Comparison of ENCODE assay signal across 8 mouse cellular contexts in the genomic region with DNA sequence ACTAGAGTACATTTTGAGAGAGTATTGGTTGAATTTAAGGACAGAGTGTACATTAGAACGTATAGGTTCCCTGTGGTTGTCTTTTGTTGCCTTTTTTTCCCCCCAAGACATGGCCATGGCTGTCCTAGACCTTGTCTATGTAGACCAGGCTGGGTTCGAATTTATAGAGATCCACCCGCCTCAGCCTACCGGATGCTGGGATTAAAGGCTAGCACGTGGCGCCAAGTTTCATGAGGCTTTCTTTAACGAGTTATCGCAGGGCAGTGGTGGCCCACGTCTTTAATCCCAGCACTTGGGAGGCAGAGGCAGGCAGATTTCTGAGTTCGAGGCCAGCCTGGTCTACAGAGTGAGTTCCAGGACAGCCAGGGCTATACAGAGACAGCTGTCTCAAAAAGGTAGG. TPM values are rescaled to one million over a fixed set of nuclear protein-coding genes. Genes with fewer than 3 reads are reported as not detected.
DNase-seq lines count a peak whose midpoint lies in the region; ATAC-seq and TF ChIP-seq lines count a peak whose summit lies in the region.
"Had no signal": no experiment of that assay in that cellular context is flagged by ENCODE, and none has a peak within 500 bp of the region (broad histone marks: within the 10 kb centered on the region; RNA-seq: fewer than 3 reads in every experiment).

No protein-coding gene starts in this region.

- peaks cover 13% of the 10 kb centered on the region for H3K4me1 ChIP-seq in lung, embryonic 14.5 days (ENCODE audit: insufficient read depth)
- peaks cover 45% of the 10 kb centered on the region for H3K4me1 ChIP-seq in forebrain, embryonic 10.5 days
- H3K4me1 ChIP-seq in limb, embryonic 13.5 days: peaks cover 28% of the 10 kb centered on the region
- peaks cover 6% of the 10 kb centered on the region; the same call in 1 of the 2 replicates for H3K4me1 ChIP-seq in stomach, embryonic 14.5 days (ENCODE audit: control insufficient read depth, insufficient read depth, low read length)

- no peaks in the 10 kb centered on the region for H3K9me3 ChIP-seq in lung, embryonic 14.5 days (ENCODE audit: low read depth, low read length)
- no peaks in the 10 kb centered on the region for H3K9me3 ChIP-seq in forebrain, embryonic 10.5 days
- H3K9me3 ChIP-seq in limb, embryonic 13.5 days: no peaks in the 10 kb centered on the region
- H3K9me3 ChIP-seq in stomach, embryonic 14.5 days (ENCODE audit: control insufficient read depth, low read depth, low read length): no peaks in the 10 kb centered on the region

- no peak for TF ChIP-seq CTCF in lung, embryonic 14.5 days (IDR thresholded peaks at IDR 0.05; ENCODE audit: low read depth)

- no peaks in the 10 kb centered on the region for H3K27me3 ChIP-seq in lung, embryonic 14.5 days (ENCODE audit: insufficient read depth, low read length)
- H3K27me3 ChIP-seq in forebrain, embryonic 10.5 days (ENCODE audit: poor library complexity, severe bottlenecking): peaks cover 7% of the 10 kb centered on the region
- peaks cover 6% of the 10 kb centered on the region for H3K27me3 ChIP-seq in limb, embryonic 13.5 days
- no peaks in the 10 kb centered on the region for H3K27me3 ChIP-seq in stomach, embryonic 14.5 days (ENCODE audit: control insufficient read depth, insufficient read depth, low read length)

- peak overlapping the region; percentile 88 for H3K4me2 ChIP-seq in lung, embryonic 14.5 days
- H3K4me2 ChIP-seq in limb, embryonic 13.5 days (replicated peaks): peak overlapping the region; percentile 79
- H3K4me2 ChIP-seq in stomach, embryonic 14.5 days (replicated peaks; ENCODE audit: low read depth, low read length): peak overlapping the region; percentile 60; the same call in 1 of the 2 replicates

- peak overlapping the region; percentile 88 for H3K4me3 ChIP-seq in lung, embryonic 14.5 days (ENCODE audit: low read depth, low read length)
- H3K4me3 ChIP-seq in forebrain, embryonic 10.5 days: peak overlapping the region; percentile 94
- H3K4me3 ChIP-seq in limb, embryonic 13.5 days: peak overlapping the region; percentile 95
- H3K4me3 ChIP-seq in stomach, embryonic 14.5 days (ENCODE audit: low read depth, low read length): peak overlapping the region; percentile 77; the same call in 1 of the 2 replicates

- WGBS in lung, embryonic 14.5 days: 95% methylated on average over 10 of the region's 10 CpGs
- WGBS in forebrain, embryonic 10.5 days: 93% methylated on average over 10 of the region's 10 CpGs
- 89% methylated on average over 10 of the region's 10 CpGs for WGBS in limb, embryonic 13.5 days
- 95% methylated on average over 10 of the region's 10 CpGs for WGBS in stomach, embryonic 14.5 days

- H3K9ac ChIP-seq in lung, embryonic 14.5 days: no peak overlapping the region
- no peak overlapping the region for H3K9ac ChIP-seq in limb, embryonic 13.5 days
- no peak overlapping the region for H3K9ac ChIP-seq in stomach, embryonic 14.5 days (replicated peaks; ENCODE audit: low read depth, low read length)

- DNase-seq in lung, embryonic 14.5 days: no peak
- no peak for DNase-seq in lung, postnatal 10 days
- DNase-seq in forebrain, embryonic 10.5 days (ENCODE audit: extremely low spot score, low spot score): no peak
- DNase-seq in urinary bladder, postnatal 10 days (ENCODE audit: low spot score): no peak
- no peak for DNase-seq in urinary bladder, postnatal 14 days (ENCODE audit: low spot score)
- DNase-seq: gastrocnemius, postnatal 36 days had no signal

- H3K36me3 ChIP-seq in lung, embryonic 14.5 days (ENCODE audit: insufficient read depth): no peaks in the 10 kb centered on the region
- H3K36me3 ChIP-seq in forebrain, embryonic 10.5 days (replicated peaks): peaks cover 19% of the 10 kb centered on the region
- H3K36me3 ChIP-seq in limb, embryonic 13.5 days: no peaks in the 10 kb centered on the region
- no peaks in the 10 kb centered on the region for H3K36me3 ChIP-seq in stomach, embryonic 14.5 days (ENCODE audit: control insufficient read depth, insufficient read depth, low read length)

- no peak overlapping the region for H3K27ac ChIP-seq in lung, embryonic 14.5 days (ENCODE audit: low read depth)
- no peak overlapping the region for H3K27ac ChIP-seq in forebrain, embryonic 10.5 days
- H3K27ac ChIP-seq in limb, embryonic 13.5 days: no peak overlapping the region
- no peak overlapping the region for H3K27ac ChIP-seq in stomach, embryonic 14.5 days (ENCODE audit: low read length)

- no peak for ATAC-seq in lung, embryonic 14.5 days (ENCODE audit: insufficient read depth)
- no peak for ATAC-seq in limb, embryonic 13.5 days (ENCODE audit: low FRiP score, low read depth)
- ATAC-seq in stomach, embryonic 14.5 days (ENCODE audit: insufficient number of reproducible peaks, insufficient read depth, low FRiP score, low read depth): no peak

RNA-seq across cellular contexts. Expression of a gene that starts 1.7 kb away (rescaled TPM):
- 7.6 and 8.9 TPM in 2 replicates for polyA plus RNA-seq in lung, embryonic 14.5 days (2014; fragmentation: Nextera tagmentation; extraction: Ambion mirVana)
- polyA plus RNA-seq in forebrain, embryonic 10.5 days (2016; fragmentation: Nextera tagmentation; extraction: Ambion mirVana): 11.2 and 11.3 TPM in 2 replicates
- 10.0 and 10.4 TPM in 2 replicates for polyA plus RNA-seq in limb, embryonic 13.5 days (2015; fragmentation: Nextera tagmentation; extraction: Ambion mirVana)
- 8.3 and 11.6 TPM in 2 replicates for polyA plus RNA-seq in stomach, embryonic 14.5 days (2014; fragmentation: Nextera tagmentation; extraction: Ambion mirVana)
